Mouse (Mus musculus): ENCODE results near the gene Gli1. TPM values are rescaled to one million over a fixed set of nuclear protein-coding genes. Genes with fewer than 3 reads are reported as not detected.

Gli1 gene
- polyA plus RNA-seq (2011; ENCODE audit: insufficient read depth, insufficient read length, low replicate concordance, missing spikeins), result 2.2 TPM in 1 of 2 replicates, not detected in the other

DNA sequence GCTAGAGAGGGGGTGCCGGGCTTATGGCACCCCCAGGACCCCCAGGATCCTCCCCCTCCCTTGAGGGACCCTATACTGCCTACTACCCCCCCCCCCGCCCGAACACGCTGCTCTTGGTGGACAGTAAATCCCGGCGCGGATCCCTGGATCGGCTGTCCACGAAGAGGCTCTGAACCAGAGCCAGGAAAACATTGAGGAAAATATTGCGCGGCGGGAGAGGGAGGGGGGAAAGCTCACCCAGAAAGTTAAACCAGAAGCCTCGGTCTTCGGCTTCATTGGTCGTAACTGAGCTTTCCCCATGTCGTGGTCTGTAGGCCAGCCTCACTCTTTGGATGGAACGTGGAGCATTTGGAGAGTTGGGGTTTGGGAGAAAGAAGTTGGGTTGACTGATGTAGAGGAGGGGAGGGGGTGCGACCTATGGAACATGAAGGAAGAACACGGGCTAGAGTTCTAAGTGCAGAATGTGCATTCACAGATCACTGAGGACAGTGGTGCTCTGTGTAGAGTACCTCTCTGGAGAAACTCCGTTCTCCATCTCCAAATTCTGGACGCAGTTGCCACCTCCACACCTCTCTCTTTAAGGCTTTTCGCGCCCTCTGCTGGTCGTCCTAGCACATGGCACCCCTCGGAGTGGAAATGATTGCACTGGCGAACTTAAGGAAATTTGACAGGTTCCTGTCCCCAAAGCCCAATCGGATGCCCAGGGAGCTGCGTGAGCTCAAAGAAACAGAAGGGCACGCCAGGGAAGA lies at the start of gene Gli1:
Gene Gli1, minus strand, starts transcription at position 84 of the 749 bp plus-strand sequence.
- TF ChIP-seq CTCF (IDR thresholded peaks at IDR 0.05; ENCODE audit: control insufficient read depth, insufficient read depth, low read length) (peak; percentile 94), POLR2A (IDR thresholded peaks at IDR 0.05; ENCODE audit: borderline replicate concordance, control insufficient read depth, low read depth, low read length) (no peak)

GRCm38 (mm10) chr10:127381743-127382134 lies 40.0 kb upstream of the Gli1 start:
- 75% methylated on average over 2 of the region's 2 CpGs for WGBS
- Histone ChIP-seq H3K4me3 (replicated peaks; ENCODE audit: control insufficient read depth, low read depth, low read length) (peak overlapping the region; percentile 5), H3K4me1 (ENCODE audit: control insufficient read depth, insufficient read depth, low read length) (peaks cover 2% of the 10 kb centered on the region), H3K27ac (ENCODE audit: control insufficient read depth, insufficient read depth, low read depth, low read length, poor library complexity) (no peak overlapping the region)
- TF ChIP-seq CTCF (IDR thresholded peaks at IDR 0.05; ENCODE audit: control insufficient read depth, insufficient read depth, low read length) (no peak), POLR2A (IDR thresholded peaks at IDR 0.05; ENCODE audit: borderline replicate concordance, control insufficient read depth, low read depth, low read length) (no peak)

More for the DNA sequence above, at the start of gene Gli1:
- Histone ChIP-seq H3K4me1 (ENCODE audit: control insufficient read depth, insufficient read depth, low read length) (no peaks in the 10 kb centered on the region), H3K4me3 (replicated peaks; ENCODE audit: control insufficient read depth, low read depth, low read length) (no peak within 1 kb of the TSS), H3K27ac (ENCODE audit: control insufficient read depth, insufficient read depth, low read depth, low read length, poor library complexity) (no peak within 1 kb of the TSS)
- under 1% methylated on average over 29 of the region's 29 CpGs for WGBS

GRCm38 (mm10) chr10:127380767-127381742 lies 39.3 kb upstream of the Gli1 start:
- TF ChIP-seq CTCF (IDR thresholded peaks at IDR 0.05; ENCODE audit: control insufficient read depth, insufficient read depth, low read length) (no peak), POLR2A (IDR thresholded peaks at IDR 0.05; ENCODE audit: borderline replicate concordance, control insufficient read depth, low read depth, low read length) (no peak)
- Histone ChIP-seq H3K4me1 (ENCODE audit: control insufficient read depth, insufficient read depth, low read length) (peaks cover 2% of the 10 kb centered on the region), H3K27ac (ENCODE audit: control insufficient read depth, insufficient read depth, low read depth, low read length, poor library complexity) (peak overlapping the region; percentile 81), H3K4me3 (replicated peaks; ENCODE audit: control insufficient read depth, low read depth, low read length) (peak overlapping the region; percentile 91)
- WGBS, result 10% methylated on average over 71 of the region's 79 CpGs

DNA sequence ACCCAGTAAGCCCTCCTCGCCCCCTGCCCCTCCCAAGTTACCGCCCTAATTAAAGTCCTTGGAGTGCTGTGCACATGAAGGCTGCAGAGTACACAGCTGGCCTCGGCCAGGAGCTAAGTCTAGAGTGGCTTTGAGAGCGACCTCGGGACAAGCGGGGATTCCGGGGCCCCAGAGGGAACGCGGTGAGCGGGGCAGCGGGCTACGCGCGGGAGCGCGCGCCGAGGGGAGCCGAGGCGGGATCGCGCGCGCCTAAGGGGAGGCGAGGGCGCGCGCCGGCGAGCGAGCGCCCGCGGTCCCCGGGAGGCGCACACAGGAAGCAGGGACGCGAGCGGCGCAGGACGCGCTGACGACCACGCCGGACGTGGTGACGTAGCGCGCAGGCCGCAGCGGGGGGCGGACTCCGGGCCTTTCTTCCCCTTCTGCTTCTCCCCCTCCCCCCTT lies 38.5 kb upstream of the Gli1 start, which contains the start of gene R3hdm2:
Gene R3hdm2, plus strand, starts transcription at position 77 of the 441 bp plus-strand sequence.
- peak within 1 kb of the TSS; percentile 81 for H3K27ac ChIP-seq (ENCODE audit: control insufficient read depth, insufficient read depth, low read depth, low read length, poor library complexity)

GRCm38 (mm10) chr10:127379654-127380053 lies 37.9 kb upstream of the Gli1 start:
- WGBS, result 72% methylated on average over 8 of the region's 8 CpGs
- TF ChIP-seq CTCF (IDR thresholded peaks at IDR 0.05; ENCODE audit: control insufficient read depth, insufficient read depth, low read length) (no peak), POLR2A (IDR thresholded peaks at IDR 0.05; ENCODE audit: borderline replicate concordance, control insufficient read depth, low read depth, low read length) (no peak)
- no peak overlapping the region for H3K27ac ChIP-seq (ENCODE audit: control insufficient read depth, insufficient read depth, low read depth, low read length, poor library complexity)
- H3K4me3 ChIP-seq (replicated peaks; ENCODE audit: control insufficient read depth, low read depth, low read length), result peak overlapping the region; percentile 90
- H3K4me1 ChIP-seq (ENCODE audit: control insufficient read depth, insufficient read depth, low read length), result peaks cover 2% of the 10 kb centered on the region

More for the DNA sequence above, 38.5 kb upstream of the Gli1 start, which contains the start of gene R3hdm2:
- H3K4me3 ChIP-seq (replicated peaks; ENCODE audit: control insufficient read depth, low read depth, low read length), result peak within 1 kb of the TSS; percentile 91
- TF ChIP-seq CTCF (IDR thresholded peaks at IDR 0.05; ENCODE audit: control insufficient read depth, insufficient read depth, low read length), result no peak
- TF ChIP-seq POLR2A (IDR thresholded peaks at IDR 0.05; ENCODE audit: borderline replicate concordance, control insufficient read depth, low read depth, low read length), result peak; percentile 48; the same call in 1 of the 2 replicates
- H3K4me1 ChIP-seq (ENCODE audit: control insufficient read depth, insufficient read depth, low read length), result peaks cover 2% of the 10 kb centered on the region
- under 1% methylated on average over 53 of the region's 53 CpGs for WGBS

DNA sequence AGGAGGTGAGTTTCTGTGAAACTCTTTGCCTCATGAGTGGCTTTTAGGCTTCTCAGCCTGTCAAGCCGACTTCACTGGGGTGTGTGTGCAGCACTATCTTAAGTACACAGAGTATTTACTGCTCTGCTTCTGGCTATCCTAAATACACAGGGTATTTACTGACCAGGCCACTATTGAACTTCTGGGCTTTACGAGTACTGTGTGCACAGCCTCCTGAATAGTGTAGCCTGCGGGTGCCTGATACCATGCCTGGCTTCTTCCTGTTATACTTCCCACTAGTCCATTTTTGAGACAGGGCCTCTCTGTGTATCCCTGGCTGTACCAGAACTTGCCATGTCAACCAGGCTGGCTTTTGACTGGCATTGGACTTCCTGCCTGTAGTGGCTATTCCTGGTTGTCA lies 35.9 kb upstream of the Gli1 start:
- no peak overlapping the region for H3K4me3 ChIP-seq (replicated peaks; ENCODE audit: control insufficient read depth, low read depth, low read length)
- TF ChIP-seq POLR2A (IDR thresholded peaks at IDR 0.05; ENCODE audit: borderline replicate concordance, control insufficient read depth, low read depth, low read length) (no peak), CTCF (IDR thresholded peaks at IDR 0.05; ENCODE audit: control insufficient read depth, insufficient read depth, low read length) (no peak)
- H3K4me1 ChIP-seq (ENCODE audit: control insufficient read depth, insufficient read depth, low read length), result peaks cover 2% of the 10 kb centered on the region
- WGBS, result 71% methylated on average over 3 of the region's 3 CpGs
- no peak overlapping the region for H3K27ac ChIP-seq (ENCODE audit: control insufficient read depth, insufficient read depth, low read depth, low read length, poor library complexity)

DNA sequence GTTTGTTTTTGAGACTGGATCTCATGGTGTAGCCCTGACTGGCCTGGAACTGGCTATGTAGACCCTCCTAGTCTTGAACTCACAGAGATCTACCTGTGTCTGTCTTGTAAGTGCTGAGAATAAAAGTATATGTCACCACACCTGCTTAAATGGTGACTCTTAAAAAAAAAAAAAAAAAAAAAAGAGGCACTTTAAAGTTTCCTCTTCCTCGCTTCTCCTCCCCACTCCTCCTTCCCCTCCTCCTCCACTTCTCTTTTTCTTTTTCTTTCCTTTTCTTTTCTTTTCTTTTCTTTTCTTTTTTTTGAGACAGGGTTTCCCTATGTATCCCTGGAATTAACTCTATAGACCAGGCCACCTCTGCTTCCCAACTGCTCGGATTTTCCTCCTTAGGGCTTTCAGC lies 29.2 kb upstream of the Gli1 start:
- Histone ChIP-seq H3K4me1 (ENCODE audit: control insufficient read depth, insufficient read depth, low read length) (no peaks in the 10 kb centered on the region), H3K27ac (ENCODE audit: control insufficient read depth, insufficient read depth, low read depth, low read length, poor library complexity) (no peak overlapping the region), H3K4me3 (replicated peaks; ENCODE audit: control insufficient read depth, low read depth, low read length) (no peak overlapping the region)
- TF ChIP-seq POLR2A (IDR thresholded peaks at IDR 0.05; ENCODE audit: borderline replicate concordance, control insufficient read depth, low read depth, low read length) (no peak), CTCF (IDR thresholded peaks at IDR 0.05; ENCODE audit: control insufficient read depth, insufficient read depth, low read length) (no peak)
- WGBS, result 40% methylated on average over 2 of the region's 2 CpGs

Measured in bone marrow, adult 2 months (tissue).